Mouse (Mus musculus): Measurements from ENCODE around the gene Nr2c2ap. TPM values are rescaled to one million over a fixed set of nuclear protein-coding genes. Genes with fewer than 3 reads are reported as not detected.

Nr2c2ap gene
- polyA plus RNA-seq, 1 experiment, result 14.8 TPM

GRCm38 (mm10) chr8:70134931-70135330, 3.8 kb downstream of the Nr2c2ap start:
- peaks cover 10% of the 10 kb centered on the region; the same call in 1 of the 2 replicates for H3K4me1 ChIP-seq (ENCODE audit: control insufficient read depth, insufficient read depth, low read length)
- no peak overlapping the region for H3K27ac ChIP-seq (ENCODE audit: insufficient read depth, low read depth, low read length)
- TF ChIP-seq POLR2A (IDR thresholded peaks at IDR 0.05; ENCODE audit: low read depth, low read length) (no peak), CTCF (conservative IDR thresholded peaks at IDR 0.05; ENCODE audit: insufficient read depth, insufficient read length, low read depth, low read length) (no peak)
- no peak overlapping the region for H3K4me3 ChIP-seq (ENCODE audit: insufficient read depth, low read depth, low read length)
- H3K36me3 ChIP-seq (ENCODE audit: control insufficient read depth, insufficient read depth, low read length), result no peaks in the 10 kb centered on the region
- no peaks in the 10 kb centered on the region for H3K27me3 ChIP-seq (replicated peaks; ENCODE audit: control insufficient read depth, insufficient read depth, low read length)
- no peak for DNase-seq
- WGBS, result 87% methylated on average over 9 of the region's 9 CpGs

- no peak for DNase-seq
- no peak overlapping the region for H3K4me3 ChIP-seq (ENCODE audit: insufficient read depth, low read depth, low read length)
- no peaks in the 10 kb centered on the region for H3K27me3 ChIP-seq (replicated peaks; ENCODE audit: control insufficient read depth, insufficient read depth, low read length)
- peaks cover 18% of the 10 kb centered on the region for H3K4me1 ChIP-seq (ENCODE audit: control insufficient read depth, insufficient read depth, low read length)
- H3K27ac ChIP-seq (ENCODE audit: insufficient read depth, low read depth, low read length), result no peak overlapping the region
- no peaks in the 10 kb centered on the region for H3K36me3 ChIP-seq (ENCODE audit: control insufficient read depth, insufficient read depth, low read length)
- TF ChIP-seq POLR2A (IDR thresholded peaks at IDR 0.05; ENCODE audit: low read depth, low read length) (no peak), CTCF (conservative IDR thresholded peaks at IDR 0.05; ENCODE audit: insufficient read depth, insufficient read length, low read depth, low read length) (no peak)
- WGBS, result 87% methylated on average over 4 of the region's 4 CpGs
Observed at GRCm38 (mm10) chr8:70136591-70136990, 5.5 kb downstream of the Nr2c2ap start.

DNA sequence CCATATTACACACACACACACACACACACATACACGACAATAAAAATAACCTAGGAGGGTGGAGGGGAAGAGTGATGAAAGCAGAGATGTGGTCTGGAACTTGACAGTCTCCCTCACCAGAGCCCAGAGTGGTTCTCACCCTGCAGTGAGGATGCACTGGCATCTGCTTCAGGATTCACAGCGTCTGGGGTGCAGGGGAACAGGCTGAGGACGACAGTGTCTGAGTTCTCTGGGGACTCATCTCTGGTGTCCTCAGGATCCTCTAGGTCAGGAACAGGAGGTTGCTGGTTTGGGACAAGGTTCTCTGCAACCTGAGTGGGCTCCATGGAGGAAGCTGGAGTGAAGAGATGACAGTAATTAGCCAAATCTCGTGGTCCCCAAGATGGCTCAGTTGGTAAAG, 6.8 kb downstream of the Nr2c2ap start:
- no peaks in the 10 kb centered on the region for H3K36me3 ChIP-seq (ENCODE audit: control insufficient read depth, insufficient read depth, low read length)
- no peak overlapping the region for H3K4me3 ChIP-seq (ENCODE audit: insufficient read depth, low read depth, low read length)
- no peak overlapping the region for H3K27ac ChIP-seq (ENCODE audit: insufficient read depth, low read depth, low read length)
- DNase-seq, result no peak
- TF ChIP-seq POLR2A (IDR thresholded peaks at IDR 0.05; ENCODE audit: low read depth, low read length) (no peak), CTCF (conservative IDR thresholded peaks at IDR 0.05; ENCODE audit: insufficient read depth, insufficient read length, low read depth, low read length) (no peak)
- 77% methylated on average over 4 of the region's 4 CpGs for WGBS
- no peaks in the 10 kb centered on the region for H3K27me3 ChIP-seq (replicated peaks; ENCODE audit: control insufficient read depth, insufficient read depth, low read length)
- peaks cover 15% of the 10 kb centered on the region for H3K4me1 ChIP-seq (ENCODE audit: control insufficient read depth, insufficient read depth, low read length)

DNA sequence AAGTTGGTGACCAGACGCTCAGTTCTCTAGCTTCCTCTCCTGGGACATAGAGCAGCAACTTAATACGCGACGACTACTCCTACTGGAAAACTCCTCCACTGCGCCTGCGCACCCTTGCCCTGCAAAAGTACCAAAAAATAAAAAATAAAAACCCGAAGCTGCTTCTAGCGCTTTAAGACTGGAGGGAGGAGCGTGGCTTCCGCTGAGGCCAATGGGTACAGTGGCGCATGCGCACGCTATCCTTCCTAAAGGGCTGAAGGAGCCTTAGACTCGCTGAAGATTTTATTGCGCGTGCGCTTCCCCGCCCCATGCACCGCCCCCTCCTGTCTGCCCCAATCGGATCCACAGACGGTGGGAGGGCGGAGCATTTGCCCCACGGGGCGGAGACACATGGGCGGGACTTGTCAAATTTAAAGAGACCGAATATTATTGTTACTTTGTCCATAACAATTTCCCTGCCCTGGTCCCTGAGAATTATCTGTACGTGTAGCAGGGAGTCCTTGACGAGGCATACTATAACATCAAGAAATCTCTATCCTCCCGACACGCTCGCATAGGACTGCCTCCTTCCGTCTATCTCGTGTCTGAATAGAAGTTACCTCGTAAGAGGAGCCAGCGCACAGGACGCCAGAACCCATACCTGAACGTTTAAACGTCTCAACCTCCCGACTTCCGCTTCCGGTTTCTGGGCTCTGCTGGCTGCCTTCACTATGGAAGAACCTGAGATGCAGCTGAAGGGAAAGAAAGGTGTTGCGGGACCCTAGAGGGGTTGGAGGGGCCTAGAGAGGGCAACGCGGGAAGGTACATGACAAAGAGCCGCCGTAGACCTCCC, 8.1 kb downstream of the Nr2c2ap start, which contains the start of the genes Rfxank, Borcs8 and Mef2b:
Gene Rfxank (minus strand): TSS at position 129 of the 832 bp plus-strand sequence.
Gene Borcs8 (plus strand): TSS at position 474 of the 832 bp plus-strand sequence.
Gene Mef2b (plus strand): TSS at position 686 of the 832 bp plus-strand sequence.
- under 1% methylated on average over 46 of the region's 46 CpGs for WGBS
- Histone ChIP-seq H3K36me3 (ENCODE audit: control insufficient read depth, insufficient read depth, low read length) (no peaks in the 10 kb centered on the region), H3K27me3 (replicated peaks; ENCODE audit: control insufficient read depth, insufficient read depth, low read length) (no peaks in the 10 kb centered on the region), H3K27ac (ENCODE audit: insufficient read depth, low read depth, low read length) (peak within 1 kb of the TSS; percentile 86), H3K4me3 (ENCODE audit: insufficient read depth, low read depth, low read length) (peak within 1 kb of the TSS; percentile 64), H3K4me1 (ENCODE audit: control insufficient read depth, insufficient read depth, low read length) (peaks cover 15% of the 10 kb centered on the region)
- DNase-seq, result peak; percentile 100
- TF ChIP-seq CTCF (conservative IDR thresholded peaks at IDR 0.05; ENCODE audit: insufficient read depth, insufficient read length, low read depth, low read length) (no peak), POLR2A (IDR thresholded peaks at IDR 0.05; ENCODE audit: low read depth, low read length) (no peak)

GRCm38 (mm10) chr8:70139981-70140380, 8.8 kb downstream of the Nr2c2ap start:
- Histone ChIP-seq H3K4me1 (ENCODE audit: control insufficient read depth, insufficient read depth, low read length) (peaks cover 15% of the 10 kb centered on the region), H3K36me3 (ENCODE audit: control insufficient read depth, insufficient read depth, low read length) (no peaks in the 10 kb centered on the region), H3K27ac (ENCODE audit: insufficient read depth, low read depth, low read length) (peak overlapping the region; percentile 86), H3K27me3 (replicated peaks; ENCODE audit: control insufficient read depth, insufficient read depth, low read length) (no peaks in the 10 kb centered on the region), H3K4me3 (ENCODE audit: insufficient read depth, low read depth, low read length) (peak overlapping the region; percentile 64)
- WGBS, result 4% methylated on average over 9 of the region's 9 CpGs
- no peak for TF ChIP-seq POLR2A (IDR thresholded peaks at IDR 0.05; ENCODE audit: low read depth, low read length)
- DNase-seq, result no peak

DNA sequence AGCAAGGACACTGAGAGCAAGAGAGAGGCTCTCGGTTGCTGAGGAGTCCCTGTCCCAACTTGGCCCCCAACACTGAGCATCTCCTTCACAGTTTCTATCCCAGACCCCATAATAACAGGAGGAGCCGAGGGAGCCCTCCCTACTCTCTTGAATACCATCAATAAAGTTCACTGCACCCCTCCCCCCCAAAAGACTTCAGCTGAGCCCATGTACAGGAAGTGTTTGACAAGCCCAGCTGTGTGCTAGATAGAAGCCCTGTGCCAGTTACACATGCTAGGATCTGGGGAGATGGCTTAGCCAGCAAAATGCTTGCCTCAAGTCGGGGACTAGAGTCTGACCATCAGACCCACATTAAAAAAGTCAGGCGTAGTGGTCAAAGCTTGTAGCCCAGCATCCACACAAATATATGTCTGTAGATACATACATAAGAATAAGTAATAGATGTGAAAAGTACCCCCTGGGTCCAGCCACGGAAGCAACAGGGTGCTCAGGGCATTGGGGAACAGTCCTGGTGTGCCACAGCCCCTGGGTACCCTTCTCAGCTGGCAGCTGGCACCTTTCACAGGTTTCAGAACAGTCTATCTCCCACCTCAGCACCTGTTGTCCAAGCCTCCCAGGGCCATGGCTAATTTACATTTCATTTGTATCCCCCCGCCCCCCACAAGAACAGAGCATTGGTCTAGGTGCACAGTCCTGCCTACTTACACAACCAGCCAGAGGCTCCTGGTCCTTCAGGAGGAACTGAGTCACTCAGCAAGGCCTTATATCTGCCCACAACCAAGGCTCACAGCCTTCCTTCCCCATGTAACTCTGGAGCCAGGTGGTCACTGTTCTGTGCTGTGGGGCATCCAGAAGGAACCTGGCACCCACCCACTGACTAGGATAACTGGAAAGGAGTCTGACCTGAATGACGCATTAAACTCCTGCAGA, 16.8 kb downstream of the Nr2c2ap start:
- TF ChIP-seq POLR2A (IDR thresholded peaks at IDR 0.05; ENCODE audit: low read depth, low read length) (no peak), CTCF (conservative IDR thresholded peaks at IDR 0.05; ENCODE audit: insufficient read depth, insufficient read length, low read depth, low read length) (no peak)
- WGBS, result 87% methylated on average over 7 of the region's 7 CpGs
- H3K36me3 ChIP-seq (ENCODE audit: control insufficient read depth, insufficient read depth, low read length), result peaks cover 2% of the 10 kb centered on the region; the same call in 1 of the 2 replicates
- no peaks in the 10 kb centered on the region for H3K27me3 ChIP-seq (replicated peaks; ENCODE audit: control insufficient read depth, insufficient read depth, low read length)
- H3K4me3 ChIP-seq (ENCODE audit: insufficient read depth, low read depth, low read length), result no peak overlapping the region
- 0 out of 2 replicates have a peak, but pooled peaks cover 2% of the 10 kb centered on the region for H3K4me1 ChIP-seq (ENCODE audit: control insufficient read depth, insufficient read depth, low read length)
- no peak for DNase-seq
- H3K27ac ChIP-seq (ENCODE audit: insufficient read depth, low read depth, low read length), result no peak overlapping the region

Data from kidney, adult 2 months (tissue).